Mouse (Mus musculus): Measurements from ENCODE around the gene Coa5. TPM values are rescaled to one million over a fixed set of nuclear protein-coding genes. Genes with fewer than 3 reads are reported as not detected.

The Coa5 gene
- total RNA-seq (2014; fragmentation: Nextera tagmentation) (96.6 and 104 TPM in 2 replicates), total RNA-seq (2017) (82.0 and 90.7 TPM in 2 replicates)

DNA sequence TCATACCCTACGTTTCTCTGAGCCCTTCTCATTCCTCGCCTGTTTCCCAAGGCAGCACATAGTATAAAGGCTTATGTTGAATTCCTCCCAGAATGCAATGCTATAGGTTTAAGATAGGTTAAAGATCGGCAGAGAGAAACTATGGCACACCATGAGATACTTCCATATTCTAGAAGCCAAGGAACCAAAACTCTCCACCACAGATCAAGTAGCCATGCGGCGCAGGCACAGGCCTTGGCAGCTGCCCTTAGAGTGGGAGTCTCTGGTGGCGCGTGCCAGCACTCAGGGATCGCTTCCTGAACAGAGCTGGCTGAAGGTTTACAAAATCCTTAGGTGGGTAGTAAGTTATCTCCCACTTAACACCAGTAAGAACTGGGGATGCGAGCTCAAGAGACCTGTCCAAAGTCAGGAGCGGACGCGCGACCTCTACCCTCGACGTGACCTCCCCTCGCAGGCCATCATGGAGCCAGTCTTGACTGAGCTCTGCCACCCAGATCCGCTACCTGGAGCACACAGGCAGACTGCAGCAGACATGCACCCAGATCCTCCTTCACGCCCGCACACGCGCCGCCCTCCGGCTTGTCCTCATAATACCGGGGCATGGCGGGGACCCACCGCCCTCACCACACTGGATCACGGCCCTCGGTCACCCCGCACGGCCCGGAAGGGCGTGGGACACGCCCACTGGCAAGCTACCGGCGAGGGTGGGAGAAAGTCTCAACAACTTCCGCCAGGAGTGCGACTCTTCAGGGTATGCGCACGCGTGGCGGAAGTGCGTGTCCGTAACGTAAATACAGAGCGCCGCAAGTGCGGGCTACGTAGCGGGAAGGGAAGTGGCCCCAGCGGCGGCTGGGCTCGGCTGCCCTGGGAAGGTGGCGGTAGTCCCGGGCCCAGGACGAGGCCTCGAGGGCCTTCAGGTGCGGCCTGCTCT lies at the start of gene Coa5, which contains the start of gene Unc50:
TSS of gene Coa5 (minus strand) at position 738 of the 931 bp plus-strand sequence.
TSS of gene Unc50 (plus strand) at position 774 of the 931 bp plus-strand sequence.
- ATAC-seq (replicated peaks; ENCODE audit: low FRiP score, low TSS enrichment, poor library complexity, severe bottlenecking), result peak; percentile 96

GRCm38 (mm10) chr1:37479074-37479473 lies 49.2 kb upstream of the Coa5 start:
- peak; percentile 80 for ATAC-seq (replicated peaks; ENCODE audit: low FRiP score, low TSS enrichment, poor library complexity, severe bottlenecking)

GRCm38 (mm10) chr1:37478416-37478815 lies 48.5 kb upstream of the Coa5 start:
- ATAC-seq (replicated peaks; ENCODE audit: low FRiP score, low TSS enrichment, poor library complexity, severe bottlenecking), result peak; percentile 60

GRCm38 (mm10) chr1:37477928-37478327 lies 48.0 kb upstream of the Coa5 start:
- peak; percentile 45 for ATAC-seq (replicated peaks; ENCODE audit: low FRiP score, low TSS enrichment, poor library complexity, severe bottlenecking)

GRCm38 (mm10) chr1:37477250-37477649 lies 47.3 kb upstream of the Coa5 start:
- no peak for ATAC-seq (replicated peaks; ENCODE audit: low FRiP score, low TSS enrichment, poor library complexity, severe bottlenecking)

- ATAC-seq (replicated peaks; ENCODE audit: low FRiP score, low TSS enrichment, poor library complexity, severe bottlenecking), result no peak
Measured at GRCm38 (mm10) chr1:37475312-37475711, 45.4 kb upstream of the Coa5 start.

DNA sequence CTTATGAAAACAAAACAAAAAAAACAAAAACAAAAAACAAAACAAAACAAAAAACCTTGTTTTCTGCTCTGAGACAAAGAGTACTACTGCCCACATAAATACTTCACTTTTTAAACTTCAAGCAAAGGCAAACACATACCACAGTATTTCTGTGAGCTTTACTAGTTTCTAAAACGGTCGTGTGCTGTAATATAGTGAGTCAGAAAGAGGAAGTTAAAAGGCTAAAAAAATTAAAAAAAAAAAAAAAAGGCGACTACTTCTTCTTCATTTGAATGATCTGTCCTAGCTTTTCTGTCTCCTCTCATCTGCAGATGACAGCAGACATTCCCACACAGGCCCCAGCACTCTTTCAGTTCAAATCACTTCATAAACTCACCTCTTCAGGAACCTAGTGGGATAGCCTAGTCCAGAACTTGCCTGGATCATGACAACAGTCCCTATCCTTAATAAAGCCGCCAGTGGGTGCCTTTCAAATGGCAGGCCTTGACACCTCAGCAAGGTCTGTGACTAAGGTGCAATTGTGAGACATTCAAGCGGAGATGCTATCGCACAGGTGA lies 44.8 kb upstream of the Coa5 start:
- ATAC-seq (replicated peaks; ENCODE audit: low FRiP score, low TSS enrichment, poor library complexity, severe bottlenecking), result no peak

- ATAC-seq (replicated peaks; ENCODE audit: low FRiP score, low TSS enrichment, poor library complexity, severe bottlenecking), result no peak
Measured at GRCm38 (mm10) chr1:37474046-37474445, 44.1 kb upstream of the Coa5 start.

DNA sequence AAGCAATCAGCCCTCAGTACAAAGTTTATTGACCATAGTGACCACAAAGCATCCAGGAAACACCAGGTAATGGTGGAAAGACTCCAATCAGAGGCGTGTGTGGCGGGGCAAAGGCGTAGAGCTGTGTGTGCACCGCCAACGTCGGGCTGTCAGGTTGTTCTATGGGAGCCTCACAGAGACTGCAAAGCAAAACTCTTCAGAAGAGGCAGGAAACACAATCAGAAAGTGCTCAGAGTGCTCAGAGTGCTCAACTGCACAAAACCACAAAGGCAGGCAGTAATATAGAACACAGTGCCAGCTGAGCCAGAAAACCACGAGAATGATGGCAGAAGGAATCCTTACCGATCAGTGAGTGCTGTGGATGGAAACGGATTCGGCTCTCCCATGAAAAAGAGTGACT lies 43.3 kb upstream of the Coa5 start:
- ATAC-seq (replicated peaks; ENCODE audit: low FRiP score, low TSS enrichment, poor library complexity, severe bottlenecking), result no peak

- ATAC-seq (replicated peaks; ENCODE audit: low FRiP score, low TSS enrichment, poor library complexity, severe bottlenecking), result peak; percentile 80
Measured at GRCm38 (mm10) chr1:37471179-37472148, 41.6 kb upstream of the Coa5 start.

DNA sequence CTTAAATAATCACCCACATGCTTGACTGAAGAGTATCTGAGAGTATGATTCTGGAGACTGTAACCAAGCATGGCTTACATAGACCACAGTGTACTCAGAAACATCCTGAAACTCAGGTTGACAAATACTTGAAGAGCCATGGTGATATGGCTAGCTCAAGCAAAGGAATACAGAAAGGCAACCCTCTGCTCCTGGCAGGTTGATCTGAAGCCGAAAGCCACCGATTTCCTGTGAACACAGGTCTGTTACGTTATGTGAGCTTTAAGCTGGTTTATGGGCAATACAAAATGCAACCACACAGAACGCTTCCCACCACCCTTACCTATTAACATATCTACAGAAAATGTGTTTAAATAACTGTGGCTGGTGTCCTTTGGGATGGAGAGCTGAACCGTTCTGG lies 39.1 kb upstream of the Coa5 start:
- no peak for ATAC-seq (replicated peaks; ENCODE audit: low FRiP score, low TSS enrichment, poor library complexity, severe bottlenecking)

DNA sequence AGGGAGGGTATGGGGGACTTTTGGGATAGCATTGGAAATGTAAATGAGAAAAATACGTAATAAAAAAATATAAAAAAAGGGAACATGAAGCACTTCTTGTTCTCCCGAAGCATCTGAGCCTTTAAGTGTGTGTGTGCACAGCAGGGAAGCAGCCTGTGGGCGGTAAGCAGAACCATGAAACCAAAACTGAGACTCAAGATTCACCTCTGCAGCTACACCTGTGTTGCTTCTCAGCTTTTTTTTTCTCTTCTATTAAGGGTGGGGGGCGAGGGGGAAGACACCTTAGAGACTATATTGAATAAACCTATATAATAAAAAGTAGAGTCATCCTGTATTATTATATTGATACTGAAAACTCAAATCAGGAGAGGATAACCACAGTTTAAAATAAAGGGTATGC lies 37.9 kb upstream of the Coa5 start:
- ATAC-seq (replicated peaks; ENCODE audit: low FRiP score, low TSS enrichment, poor library complexity, severe bottlenecking), result no peak

DNA sequence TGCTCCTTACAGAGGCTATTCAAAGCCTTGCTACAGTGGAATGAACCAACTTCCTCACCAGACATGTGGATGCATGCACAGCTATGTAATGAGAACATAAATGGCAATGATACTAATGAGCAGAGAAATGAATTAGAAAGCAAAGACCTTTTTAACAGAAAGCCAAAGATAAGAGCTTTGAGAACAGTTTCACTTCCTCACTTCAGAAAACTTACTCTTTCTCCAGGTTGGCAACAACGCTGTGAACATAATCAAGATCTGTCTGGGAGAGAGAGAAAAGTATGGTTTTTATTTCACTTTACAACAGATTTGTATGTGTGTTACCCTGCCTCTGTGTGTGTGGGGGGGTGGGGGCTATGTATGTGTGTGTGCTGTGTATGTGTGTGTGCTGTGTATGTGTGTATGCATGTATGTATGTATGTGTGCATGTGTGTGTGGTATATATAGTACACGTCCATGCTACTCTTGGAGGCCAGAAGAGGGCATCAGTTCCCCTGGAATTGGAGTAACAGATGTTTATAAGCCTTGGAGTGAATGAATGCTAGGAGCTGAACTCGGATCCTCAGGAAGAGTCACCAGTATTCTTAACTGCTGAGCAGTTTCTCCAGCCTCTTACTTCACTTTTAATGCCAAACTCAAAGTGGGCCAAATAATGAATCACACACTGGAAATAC lies 36.6 kb upstream of the Coa5 start:
- no peak for ATAC-seq (replicated peaks; ENCODE audit: low FRiP score, low TSS enrichment, poor library complexity, severe bottlenecking)

DNA sequence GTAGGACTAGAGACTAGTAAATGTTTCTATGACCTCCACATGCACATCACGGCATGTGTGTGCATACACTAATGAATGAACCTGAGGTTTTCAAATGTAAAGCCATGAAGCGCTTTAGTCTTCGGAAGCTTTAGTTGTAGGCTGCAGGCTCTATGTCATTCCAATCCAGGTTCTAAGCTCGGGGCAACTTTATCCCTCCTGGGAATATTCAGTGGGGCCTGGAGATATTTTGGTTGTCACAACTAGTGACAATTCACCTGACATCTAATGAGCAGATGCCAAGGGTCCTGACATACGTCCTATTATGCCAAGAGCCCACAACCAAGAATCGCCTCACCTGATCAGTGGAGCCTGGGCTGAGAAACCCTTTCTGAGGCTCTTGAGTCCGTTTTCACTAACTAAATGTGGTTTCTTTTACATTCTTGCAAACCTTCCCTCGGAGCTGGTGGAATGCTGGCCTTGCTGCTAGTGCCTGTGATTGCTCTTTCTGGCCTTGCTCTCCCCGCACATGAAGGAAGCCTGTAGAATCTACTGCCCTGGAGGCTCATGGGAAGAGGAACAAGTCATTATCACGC lies 35.1 kb upstream of the Coa5 start:
- no peak for ATAC-seq (replicated peaks; ENCODE audit: low FRiP score, low TSS enrichment, poor library complexity, severe bottlenecking)

DNA sequence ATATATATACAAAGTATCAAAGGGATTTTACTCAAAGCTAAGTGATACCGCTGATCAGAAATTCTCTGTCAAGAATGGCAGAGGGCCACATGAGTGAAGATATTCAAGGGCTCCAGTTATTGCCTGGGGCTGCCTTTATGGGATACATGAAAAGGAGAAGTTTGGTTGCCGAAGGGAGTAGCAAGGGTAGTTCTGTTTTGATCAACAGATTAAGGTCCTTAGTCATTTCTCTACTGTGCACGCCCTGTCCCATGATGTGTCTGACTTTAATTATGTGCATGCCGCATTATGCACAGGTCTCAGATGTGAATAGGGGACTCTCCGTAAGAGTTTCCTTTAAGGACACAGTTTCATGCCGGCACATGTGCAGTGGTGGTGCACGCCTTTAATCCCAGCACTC lies 27.6 kb upstream of the Coa5 start:
- no peak for ATAC-seq (replicated peaks; ENCODE audit: low FRiP score, low TSS enrichment, poor library complexity, severe bottlenecking)

DNA sequence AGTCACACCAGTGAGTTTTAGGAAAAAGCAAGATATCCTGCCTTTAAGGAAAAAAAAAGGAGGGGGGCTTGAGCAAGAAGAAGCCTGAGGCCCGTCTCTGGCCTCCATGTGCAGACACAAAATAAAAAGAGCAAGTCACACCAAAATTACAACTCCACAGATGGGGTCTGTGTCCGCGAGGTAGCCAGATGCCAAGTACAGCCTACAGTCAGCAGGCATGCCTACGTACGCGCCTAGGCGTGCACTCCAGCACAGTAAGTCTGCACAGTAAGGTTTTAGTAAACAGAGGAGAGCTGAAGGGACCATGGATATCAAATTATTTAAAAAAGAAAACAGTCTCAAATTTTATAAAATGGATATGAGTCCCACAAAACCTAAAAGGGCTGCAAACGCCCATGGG lies 21.4 kb upstream of the Coa5 start:
- no peak for ATAC-seq (replicated peaks; ENCODE audit: low FRiP score, low TSS enrichment, poor library complexity, severe bottlenecking)

GRCm38 (mm10) chr1:37448361-37449095 lies 18.6 kb upstream of the Coa5 start:
- no peak for ATAC-seq (replicated peaks; ENCODE audit: low FRiP score, low TSS enrichment, poor library complexity, severe bottlenecking)

Data from megakaryocyte-erythroid progenitor cell, adult 5-6 weeks (primary cell).